Mouse (Mus musculus) testis, postnatal 14 days (tissue): ENCODE measurements around the gene Gpr137.

Experiments
- DNase-seq: peaks from one replicate; pipeline ENCODE4 v3.0.0; 2021; ENCODE audit warnings: low spot score

Gpr137 gene

GRCm38 (mm10) chr19:6941372-6942248 lies 670 bp downstream of the Gpr137 start, which contains the start of gene Bad:
TSS of gene Bad (plus strand) at chr19:6941861.
- DNase-seq: peak; percentile 92

DNA sequence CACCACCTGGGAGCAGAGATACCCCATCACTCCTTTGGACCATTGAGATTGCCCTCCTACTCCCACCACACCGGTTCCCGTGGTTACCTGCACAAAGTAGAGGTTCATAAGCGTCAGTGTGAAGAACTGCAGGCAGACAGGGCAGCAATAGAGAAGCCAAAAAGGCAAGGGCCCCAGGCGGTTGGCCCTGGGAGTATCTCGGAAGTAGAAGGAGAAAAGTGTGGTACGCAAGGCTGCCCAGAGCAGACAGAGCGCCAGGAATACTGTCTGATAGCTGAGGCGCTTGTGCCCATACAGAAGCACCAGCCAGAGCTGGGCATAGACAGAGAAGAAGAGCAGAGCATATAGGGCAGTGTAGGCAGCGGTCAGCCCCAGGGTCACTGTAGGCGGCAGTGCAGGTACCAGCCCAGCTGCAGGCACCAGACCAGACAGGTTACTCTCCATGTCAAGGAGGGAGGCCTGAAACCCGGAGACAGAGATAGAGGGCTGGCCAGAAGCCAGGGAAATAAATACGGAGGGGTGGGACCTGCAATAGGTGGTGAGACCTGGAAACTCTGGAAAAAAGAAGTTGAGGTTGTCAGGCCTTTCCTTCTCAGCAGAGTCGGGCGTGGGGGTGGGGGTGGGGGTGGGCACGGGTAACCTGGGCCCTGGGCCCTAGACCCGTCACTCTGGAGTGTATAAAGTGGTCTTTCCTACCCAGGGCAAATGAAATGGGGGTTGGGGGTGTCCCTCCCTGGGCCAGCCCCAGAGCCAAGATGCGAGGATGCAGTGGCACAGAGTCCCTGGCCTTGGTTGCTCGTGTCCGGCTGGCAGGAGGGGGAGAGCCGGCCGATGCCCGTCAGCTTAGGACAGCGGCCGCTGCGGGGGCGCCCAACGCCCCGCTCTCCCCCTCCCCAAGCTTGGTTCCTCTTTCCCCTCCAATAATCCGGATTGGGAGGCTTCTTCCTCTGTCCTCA lies 1.6 kb downstream of the Gpr137 start:
- DNase-seq: no peak

GRCm38 (mm10) chr19:6939106-6940002 lies 2.9 kb downstream of the Gpr137 start:
- no peak for DNase-seq

DNA sequence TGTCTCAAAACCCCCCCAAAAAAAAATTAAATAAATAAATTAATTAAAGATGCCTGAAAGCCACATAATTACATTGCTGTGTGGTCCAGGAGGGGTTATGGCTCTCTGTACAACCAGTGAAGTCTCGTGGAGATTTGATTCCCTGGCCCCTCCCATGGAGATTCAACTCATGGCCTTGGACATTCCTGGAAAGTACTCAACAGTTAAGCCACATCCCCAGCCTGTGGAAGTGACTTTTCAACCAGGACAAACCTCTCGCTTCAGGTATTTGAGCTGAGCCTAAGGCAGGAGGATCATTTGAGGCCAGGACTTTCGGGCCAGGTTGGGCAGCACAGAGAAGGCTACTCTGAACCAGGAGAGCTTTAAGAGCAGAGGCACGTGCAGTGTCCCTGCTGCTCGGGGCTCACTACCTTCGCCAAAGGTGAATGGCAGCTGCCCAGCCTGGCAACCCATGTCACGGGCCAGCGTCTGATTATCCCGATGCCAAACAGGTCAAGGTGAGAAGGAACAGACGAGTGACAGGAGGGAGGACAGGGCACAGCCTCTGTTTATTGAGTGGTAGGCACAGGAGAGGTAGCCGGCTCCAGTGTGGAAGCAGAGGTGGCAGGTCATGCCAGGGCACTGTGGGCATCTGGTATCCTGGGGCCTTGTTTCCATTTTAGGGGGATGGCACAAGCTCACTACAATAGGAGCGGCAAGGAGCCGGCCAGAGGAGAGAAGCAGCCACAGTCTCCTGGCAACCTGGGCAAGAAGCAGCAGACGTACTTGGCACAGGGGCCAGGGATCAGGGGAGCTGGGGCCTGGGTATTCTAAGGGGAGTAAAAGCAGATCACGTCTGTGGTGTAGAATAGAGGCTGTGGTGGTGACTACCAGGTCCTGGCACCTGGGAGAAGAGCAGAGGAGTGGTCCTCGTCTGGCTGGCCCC lies 4.5 kb downstream of the Gpr137 start:
- no peak for DNase-seq

DNA sequence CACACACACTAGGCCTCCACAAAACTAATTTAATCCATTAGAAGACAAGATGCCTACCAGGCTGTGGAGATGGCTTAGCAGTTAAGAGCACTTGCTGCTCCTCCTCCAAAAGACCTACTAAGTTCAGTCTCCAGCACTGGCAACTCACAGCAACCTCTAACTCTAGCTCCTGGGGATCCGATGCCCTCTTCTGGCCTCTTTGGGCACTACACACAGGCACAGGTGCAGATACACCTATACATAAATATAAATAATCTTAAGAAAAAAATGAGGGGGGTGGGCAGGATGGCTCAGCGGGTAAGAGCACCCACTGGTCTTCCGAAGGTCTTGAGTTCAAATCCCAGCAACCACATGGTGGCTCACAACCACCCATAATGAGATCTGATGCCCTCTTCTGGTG lies 6.0 kb downstream of the Gpr137 start:
- no peak for DNase-seq

DNA sequence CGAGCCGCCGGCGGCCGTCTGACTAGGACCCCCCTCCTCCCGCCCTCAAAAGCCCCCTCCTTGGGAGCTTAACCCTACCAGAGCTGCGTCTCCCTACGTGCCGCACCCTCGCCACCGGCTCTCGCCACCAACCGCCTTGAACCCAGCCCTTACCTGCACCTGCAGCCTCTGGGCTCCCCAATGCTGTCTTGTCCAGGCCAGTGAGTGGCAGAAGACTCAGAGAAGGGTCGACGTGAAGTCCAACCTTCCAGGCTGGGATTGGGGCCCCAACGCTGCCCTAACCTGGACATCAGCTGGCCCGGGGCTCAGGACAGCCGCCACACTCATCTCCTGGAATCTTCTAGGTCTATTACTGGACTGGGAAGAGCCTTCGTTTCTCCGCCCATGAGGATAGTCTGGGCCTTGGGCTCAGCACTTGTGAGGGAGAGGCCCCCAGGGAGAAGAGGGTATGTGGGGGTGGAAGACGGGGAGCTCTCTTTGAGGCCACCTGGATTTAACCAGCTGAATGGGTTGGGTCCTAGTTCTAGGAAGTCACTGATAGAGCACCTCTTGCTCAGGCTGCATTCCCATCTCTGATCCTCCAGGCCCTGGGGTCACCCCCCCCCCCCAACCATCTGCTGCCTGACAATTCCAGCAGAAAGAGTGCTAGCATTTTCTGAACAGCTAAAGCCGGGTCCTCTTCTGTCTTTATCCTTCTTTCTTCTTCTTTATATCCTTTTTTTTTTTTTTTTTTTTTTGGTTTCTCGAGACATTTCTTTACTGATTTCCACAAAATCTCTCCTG lies 7.9 kb downstream of the Gpr137 start, which contains the start of gene Kcnk4:
Kcnk4 (minus strand) TSS at position 321 of the 783 bp plus-strand sequence.
- DNase-seq: no peak

DNA sequence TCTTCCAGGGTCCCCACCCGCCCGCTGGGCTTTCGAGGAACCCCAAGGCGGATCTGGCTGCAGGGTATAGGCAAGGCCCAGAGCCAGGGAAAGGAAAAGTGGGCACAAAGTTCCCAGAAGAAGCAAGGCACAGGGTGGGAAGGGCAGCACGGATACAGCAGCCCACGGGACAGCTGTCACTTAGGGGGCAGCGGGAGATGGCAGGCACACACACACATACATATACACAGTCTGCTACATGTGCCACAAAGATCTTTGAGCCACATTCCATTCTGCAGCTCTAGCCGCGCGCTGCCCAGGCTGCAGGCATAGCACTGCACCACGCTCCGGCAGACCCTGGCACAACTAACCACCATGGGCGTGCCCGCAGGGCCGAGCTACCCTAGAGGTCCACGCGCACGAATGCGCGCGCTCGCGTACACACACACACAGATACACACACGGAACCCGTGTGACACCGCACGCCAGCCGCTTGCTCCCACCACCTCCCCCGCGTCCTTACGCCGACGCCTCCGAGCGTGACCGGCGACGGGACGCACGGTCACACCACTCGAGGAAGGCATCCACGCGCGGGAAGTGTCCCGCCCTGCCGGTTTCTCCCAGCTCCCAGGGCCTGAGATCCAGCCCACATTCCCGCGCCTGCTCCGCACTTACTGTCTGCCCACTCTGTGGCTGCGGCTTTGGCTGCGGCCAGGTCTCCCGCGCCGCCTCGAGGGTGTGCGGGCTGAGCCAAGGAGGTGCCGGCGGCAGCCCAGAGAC lies 8.7 kb downstream of the Gpr137 start:
- no peak for DNase-seq

GRCm38 (mm10) chr19:6933102-6933435 lies 9.2 kb downstream of the Gpr137 start:
- no peak for DNase-seq

- no peak for DNase-seq
Measured at GRCm38 (mm10) chr19:6932018-6932417, 10.3 kb downstream of the Gpr137 start.

- DNase-seq: no peak
Measured at GRCm38 (mm10) chr19:6931002-6931401, 11.3 kb downstream of the Gpr137 start.

DNA sequence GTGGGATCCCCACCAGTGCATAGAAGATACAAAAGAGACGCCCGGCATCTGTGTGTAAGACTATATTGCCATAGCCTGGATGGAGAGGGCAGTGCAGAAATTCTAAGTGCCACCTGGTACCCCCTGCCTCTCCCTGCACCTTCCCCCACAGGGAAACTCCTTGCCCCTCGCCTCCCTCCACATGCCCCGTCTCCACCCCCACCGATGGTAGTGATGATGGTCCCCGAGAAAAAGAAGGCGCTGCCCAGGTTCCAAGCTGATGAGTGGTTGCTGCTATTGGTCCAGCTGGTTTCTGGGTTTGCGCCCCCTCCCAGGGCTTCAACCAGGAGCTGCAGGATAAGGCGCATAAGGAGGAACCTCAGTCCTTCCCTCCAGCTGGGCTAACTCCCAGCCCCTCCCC lies 14.2 kb downstream of the Gpr137 start:
- DNase-seq: no peak

DNA sequence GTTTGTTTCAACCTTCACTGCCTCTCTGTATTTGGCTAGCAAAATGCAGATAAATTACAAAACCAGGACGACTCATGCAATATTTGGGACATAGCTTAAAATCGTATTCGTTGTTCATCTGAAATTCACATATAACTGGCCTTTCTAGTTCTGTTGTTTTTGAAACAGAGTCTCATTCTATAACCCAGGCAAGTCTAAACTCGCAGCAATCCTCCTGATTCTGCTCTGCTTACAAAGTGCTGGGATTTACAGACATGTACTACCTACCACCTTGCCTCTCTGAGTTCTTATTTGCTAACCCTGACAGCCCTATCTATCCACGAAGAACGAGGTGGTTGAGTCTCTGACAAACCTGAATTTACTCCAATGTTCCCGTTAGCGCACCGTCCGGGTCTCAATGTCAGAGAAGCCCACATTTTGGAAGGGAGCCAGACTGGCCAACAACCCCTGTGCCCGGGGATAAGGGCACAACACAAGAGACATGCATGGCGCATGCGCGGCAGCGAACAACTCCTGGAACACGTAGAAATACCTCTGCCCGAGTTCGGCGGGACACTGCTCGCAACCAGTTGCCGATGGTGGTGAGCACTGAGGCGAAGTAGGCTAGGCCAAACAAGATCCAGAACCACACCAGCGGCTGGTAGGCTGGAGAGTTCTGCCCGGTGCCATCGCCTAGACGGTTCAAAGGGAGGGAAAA lies 15.6 kb downstream of the Gpr137 start:
- DNase-seq: peak; percentile 44

DNA sequence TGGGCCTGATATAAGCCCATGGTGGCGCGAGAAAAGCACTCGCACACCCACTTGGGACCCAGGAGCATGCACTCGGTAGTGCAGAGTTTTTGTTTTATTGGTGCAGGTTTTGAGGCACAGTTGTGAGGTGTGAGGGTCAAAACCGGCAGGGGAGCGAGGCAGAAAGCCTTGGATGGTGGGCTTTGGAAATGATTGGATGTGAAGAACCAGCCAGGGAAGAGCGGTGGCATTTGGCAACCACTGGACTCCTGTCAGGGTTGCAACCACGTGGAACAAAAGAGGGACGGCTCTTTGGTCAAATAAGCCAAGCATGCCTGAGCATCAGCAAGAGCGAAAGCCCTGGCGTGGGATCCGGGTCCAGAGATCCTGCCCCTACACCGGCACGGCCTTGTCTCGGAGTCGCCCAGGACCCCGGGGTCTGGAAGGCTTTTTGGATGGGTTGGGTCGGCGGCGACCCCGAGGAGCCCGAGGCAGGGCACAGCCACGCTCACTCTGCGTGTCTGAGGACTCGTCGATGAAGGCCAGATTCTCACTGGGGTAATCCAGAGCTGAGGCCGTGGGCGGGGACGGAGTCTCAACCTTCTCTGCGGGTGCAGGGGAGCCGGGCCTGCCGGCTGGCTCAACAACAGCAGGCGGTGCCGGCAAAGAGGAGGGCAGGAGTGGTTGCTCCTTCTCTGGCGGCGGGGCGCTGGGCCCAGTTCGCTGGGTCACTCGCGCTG lies 16.5 kb downstream of the Gpr137 start:
- no peak for DNase-seq

DNA sequence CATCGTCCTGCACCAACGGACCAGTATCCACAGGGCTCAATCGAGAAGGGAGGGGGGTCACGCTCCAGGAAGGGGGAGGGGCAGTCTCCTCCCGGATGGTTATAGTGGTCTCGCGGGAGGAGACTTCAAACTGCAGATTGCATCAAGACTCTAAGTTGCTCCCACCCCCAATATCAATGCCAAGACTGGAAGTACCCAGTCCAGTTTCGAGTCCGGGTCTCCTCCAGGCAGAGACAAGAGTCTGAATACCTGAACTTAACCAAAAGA lies 17.0 kb downstream of the Gpr137 start, which contains the start of gene Catsperz:
Catsperz (minus strand) TSS at position 74 of the 267 bp plus-strand sequence.
- DNase-seq: no peak

DNA sequence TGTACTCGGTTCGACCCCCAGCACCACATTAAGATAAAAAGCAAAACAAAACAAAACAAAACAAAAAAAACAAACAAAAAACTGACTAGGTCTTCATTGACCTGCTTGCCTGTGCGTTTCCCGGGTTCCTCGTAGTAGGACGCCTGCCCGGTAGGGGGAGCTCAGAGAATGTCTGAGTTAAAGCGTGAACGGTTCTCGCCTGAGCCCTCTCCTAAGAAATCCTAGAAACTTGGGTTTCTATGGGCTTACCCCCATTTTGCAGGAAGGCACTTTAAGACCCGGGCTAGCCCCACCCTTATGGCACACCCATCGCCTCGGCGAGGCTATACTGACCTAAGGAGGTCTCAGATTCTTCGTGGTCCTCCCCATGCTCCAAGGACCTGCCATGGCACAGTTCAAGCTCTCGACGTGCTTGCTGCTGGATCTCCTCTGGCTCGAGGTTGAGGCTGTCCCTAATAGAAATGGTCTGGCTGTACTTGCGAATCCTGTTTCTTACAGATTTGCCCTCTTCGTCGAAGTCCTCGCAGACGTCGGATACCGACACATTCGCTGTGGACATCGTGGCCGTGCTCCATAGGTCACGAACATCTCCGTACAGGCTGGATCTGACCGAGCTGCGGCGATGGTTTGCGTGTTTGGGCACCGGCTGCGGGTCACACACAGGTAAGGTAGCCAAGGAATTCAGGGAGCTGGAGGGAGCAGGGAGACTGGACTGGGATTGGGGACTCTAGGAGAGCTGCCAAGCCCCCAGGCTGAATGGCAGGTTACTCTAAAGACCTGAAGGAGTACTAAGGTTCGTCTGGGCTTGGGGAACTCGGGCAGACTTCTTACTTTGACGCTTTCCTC lies 17.6 kb downstream of the Gpr137 start:
- DNase-seq: peak; percentile 77

DNA sequence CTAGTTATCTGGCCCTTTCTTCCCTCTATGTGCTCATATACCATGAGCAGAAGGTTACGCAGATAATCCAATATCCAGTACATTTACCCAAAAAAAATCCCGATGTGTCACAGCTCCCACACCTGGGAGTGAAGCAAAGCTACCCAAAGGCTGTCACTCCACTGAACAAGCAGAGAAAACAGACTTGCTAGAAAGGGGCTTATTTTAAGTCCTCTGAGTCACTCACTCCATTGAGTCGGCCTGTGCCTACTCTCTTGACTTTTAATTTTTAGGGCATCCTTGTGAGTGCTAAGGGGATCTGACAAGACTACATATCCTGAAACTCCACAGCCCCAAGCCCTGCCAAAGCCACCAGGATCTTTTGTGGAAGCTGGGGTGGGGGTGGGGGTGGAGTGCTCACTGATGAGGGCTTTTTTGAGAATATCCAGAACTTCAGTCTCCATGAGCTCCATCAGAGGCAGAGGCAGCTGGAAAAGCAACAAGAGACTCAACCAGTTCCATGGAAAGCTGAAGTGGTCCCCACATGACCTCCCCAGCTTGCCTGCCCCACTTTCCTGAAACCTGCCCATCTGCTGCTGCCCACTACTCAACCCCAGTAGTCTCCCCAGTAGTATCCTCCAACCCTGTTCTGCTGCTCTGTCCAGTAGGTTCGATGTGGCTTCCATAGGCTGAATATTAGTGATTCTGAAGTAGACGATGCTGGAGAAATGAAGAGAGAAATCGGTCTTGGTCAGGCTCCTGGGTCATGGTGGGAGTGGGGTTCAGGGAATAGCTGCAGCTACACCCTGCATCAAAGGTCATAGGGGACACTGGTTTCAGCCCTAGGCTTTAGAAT lies 19.2 kb downstream of the Gpr137 start:
- no peak for DNase-seq
